Mouse (Mus musculus) CH12F3 (cell line): Measurements from ENCODE around the gene Wee1.

ENCODE experiments used
- in situ Hi-C: fragments of 300-500 bp; cut with MboI; formaldehyde crosslinking; loops from 2 replicates; pipeline ENCODE4 v1.14.3; 2020; ENCODE audit warnings: low sequenced_read_pairs

Gene Wee1

GRCm38 (mm10) chr7:110184608-110185007 is 62.8 kb downstream of the Wee1 start:
- in situ Hi-C loops: no loop called here

- in situ Hi-C loops: no loop called here
These were observed 68.1 kb downstream of the Wee1 start for GRCm38 (mm10) chr7:110189951-110190350.
